Mouse (Mus musculus) intestine, embryonic 14.5 days (tissue): ENCODE measurements around the gene Matk. TPM values are rescaled to one million over a fixed set of nuclear protein-coding genes. Genes with fewer than 3 reads are reported as not detected.
A peak's percentile ranks its signal among the peaks of the same experiment; 100 is the strongest.

Source experiments
- ATAC-seq: fragments of 200-750 bp; cut with Nextera tagmentation; replicated peaks from 2 replicates; pipeline ENCODE4 v1.8.0; 2017; ENCODE audit warnings: low read depth, moderate number of reproducible peaks, moderate TSS enrichment, moderate library complexity; ENCODE audit not compliant: low FRiP score, low TSS enrichment
- DNase-seq: peaks from one replicate; pipeline ENCODE4 v3.0.0-alpha.2; 2018; ENCODE audit warnings: low spot score
- H3K27ac ChIP-seq: fragments of 300-500 bp; sonication (generic); 2 replicates; pipeline ENCODE4 v1.5.1; 2014; ENCODE audit warnings: low read depth, mild to moderate bottlenecking, control low read depth
- H3K27me3 ChIP-seq: fragments of 300-500 bp; sonication (generic); replicated peaks from 2 replicates; pipeline ENCODE4 v1.6.1; 2014; ENCODE audit warnings: low read length, control low read depth; ENCODE audit not compliant: control insufficient read depth, insufficient read depth
- H3K36me3 ChIP-seq: fragments of 300-500 bp; sonication (generic); 2 replicates; pipeline ENCODE4 v1.6.1; 2014; ENCODE audit warnings: low read length, control low read depth; ENCODE audit not compliant: control insufficient read depth, insufficient read depth
- H3K4me1 ChIP-seq: fragments of 300-500 bp; sonication (generic); replicated peaks from 2 replicates; pipeline ENCODE4 v1.6.1; 2014; ENCODE audit warnings: low read length, control low read depth, mixed read lengths; ENCODE audit not compliant: control insufficient read depth, insufficient read depth
- H3K4me2 ChIP-seq: fragments of 300-500 bp; sonication (generic); 2 replicates; pipeline ENCODE4 v1.6.1; 2014; ENCODE audit warnings: low read length
- H3K4me3 ChIP-seq: fragments of 300-500 bp; sonication (generic); 2 replicates; pipeline ENCODE4 v1.5.1; 2014; ENCODE audit warnings: low read depth, low read length, control low read depth, mixed read lengths
- H3K9ac ChIP-seq: fragments of 300-500 bp; sonication (generic); 2 replicates; pipeline ENCODE4 v1.6.1; 2014; ENCODE audit warnings: mild to moderate bottlenecking, low read length
- H3K9me3 ChIP-seq: fragments of 300-500 bp; sonication (generic); 2 replicates; pipeline ENCODE4 v1.6.1; 2016; ENCODE audit warnings: low read length, control low read depth; ENCODE audit not compliant: control insufficient read depth
- WGBS: fragments of 180-500 bp; shearing (Covaris S2); extraction: QIAGEN DNeasy Blood & Tissue Kit; methylation state at CpG from one replicate; pipeline ENCODE4 v1.1.7; 2014; 5-methylcytosine and 5-hydroxymethylcytosine counted together
- polyA plus RNA-seq: library from polyadenylated mRNA; unstranded; fragments of >200 nt; fragmentation: Nextera tagmentation; extraction: Ambion mirVana; gene quantifications from 2 replicates; pipeline ENCODE4 v1.2.1, GENCODE M21; 2014

Matk gene
- polyA plus RNA-seq, 1 experiment from 2014 or later, result 2.5 TPM

DNA sequence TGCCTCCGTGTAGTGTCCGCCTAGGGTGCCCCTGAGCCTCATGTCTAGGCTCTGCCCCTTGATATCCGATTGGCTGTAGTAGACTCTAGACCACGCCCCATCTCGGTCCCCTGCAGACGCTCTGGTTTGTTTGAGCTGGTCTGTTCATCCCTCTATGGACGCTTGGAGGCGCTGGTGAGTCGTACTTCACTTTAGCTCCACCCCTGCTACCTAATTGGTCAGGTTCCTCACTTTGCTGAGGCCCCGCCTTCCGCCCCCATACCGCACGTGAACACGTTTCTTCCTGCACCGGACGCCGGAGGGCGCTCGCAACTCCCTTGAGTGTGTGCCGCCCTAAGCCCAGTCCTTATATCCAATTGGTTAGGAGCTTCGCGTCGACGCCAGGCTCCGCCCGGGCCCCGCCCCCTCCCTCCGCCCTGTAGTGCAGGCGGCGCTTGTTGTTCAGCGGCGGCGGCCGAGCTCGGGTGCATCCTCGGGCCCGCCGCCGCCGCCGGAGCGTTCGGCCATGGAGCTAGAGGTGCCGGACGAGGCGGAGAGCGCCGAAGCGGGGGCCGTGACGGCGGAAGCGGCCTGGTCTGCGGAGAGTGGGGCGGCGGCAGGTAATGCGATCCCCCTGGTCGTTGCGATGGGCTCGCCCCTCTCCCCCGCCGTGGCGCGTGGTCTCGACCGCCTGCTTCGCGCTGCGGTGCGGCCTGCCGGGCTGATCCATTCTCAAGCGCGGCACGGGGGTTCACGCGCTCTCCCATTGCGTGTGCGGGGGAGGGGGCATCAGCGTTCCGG, 40.0 kb downstream of the Matk start, which contains the start of gene Pip5k1c:
Pip5k1c (plus strand) TSS at position 410 of the 780 bp plus-strand sequence.
- Histone ChIP-seq H3K36me3 (no peaks in the 10 kb centered on the region), H3K4me3 (peak within 1 kb of the TSS; percentile 90), H3K9me3 (no peaks in the 10 kb centered on the region), H3K4me1 (peaks cover 27% of the 10 kb centered on the region), H3K9ac (peak within 1 kb of the TSS; percentile 83), H3K27me3 (peaks cover 20% of the 10 kb centered on the region; the same call in 1 of the 2 replicates), H3K4me2 (peak within 1 kb of the TSS; percentile 99), H3K27ac (peak within 1 kb of the TSS; percentile 81)
- ATAC-seq (peak; percentile 90), DNase-seq (peak; percentile 99)
- under 1% methylated on average over 80 of the region's 80 CpGs for WGBS

DNA sequence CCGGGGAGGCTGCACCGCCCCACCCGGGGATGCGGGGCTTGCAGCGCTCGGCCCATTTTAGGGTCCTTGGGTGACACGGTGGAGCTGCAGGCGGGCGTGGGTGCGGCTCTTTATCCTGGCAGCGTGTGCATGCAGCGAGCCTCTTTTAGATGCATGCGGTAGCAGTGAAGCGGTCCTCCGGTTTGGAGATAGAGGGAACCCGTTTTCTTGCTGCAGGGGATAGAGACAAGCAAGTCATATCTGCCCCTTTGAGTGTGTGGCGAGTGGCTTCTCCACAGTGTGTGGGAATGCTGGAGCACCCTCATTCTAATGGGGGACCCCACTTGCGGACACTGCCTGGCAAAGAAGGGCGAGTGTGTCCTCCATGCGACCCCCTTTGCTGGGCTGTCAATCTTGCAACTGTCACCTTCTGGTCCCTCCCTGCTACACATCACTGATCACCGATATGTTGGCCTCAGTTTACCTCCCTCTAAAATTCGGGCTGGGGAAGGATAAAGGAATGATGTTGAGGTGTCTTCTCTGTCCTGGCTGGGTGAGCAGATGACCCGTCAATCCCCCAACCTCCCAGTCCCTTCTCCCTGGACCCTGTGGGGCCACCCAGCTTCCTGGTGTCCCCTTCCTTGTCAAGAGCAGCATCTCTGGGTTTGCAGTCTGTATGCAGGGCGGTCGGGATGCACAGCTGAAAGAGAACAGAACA, 40.7 kb downstream of the Matk start:
- ATAC-seq (no peak), DNase-seq (no peak)
- Histone ChIP-seq H3K27ac (peak overlapping the region; percentile 81), H3K4me2 (peak overlapping the region; percentile 99), H3K36me3 (no peaks in the 10 kb centered on the region), H3K4me1 (peaks cover 30% of the 10 kb centered on the region), H3K9ac (peak overlapping the region; percentile 83), H3K27me3 (peaks cover 20% of the 10 kb centered on the region; the same call in 1 of the 2 replicates), H3K9me3 (no peaks in the 10 kb centered on the region), H3K4me3 (peak overlapping the region; percentile 90)
- WGBS, result 2% methylated on average over 25 of the region's 25 CpGs

DNA sequence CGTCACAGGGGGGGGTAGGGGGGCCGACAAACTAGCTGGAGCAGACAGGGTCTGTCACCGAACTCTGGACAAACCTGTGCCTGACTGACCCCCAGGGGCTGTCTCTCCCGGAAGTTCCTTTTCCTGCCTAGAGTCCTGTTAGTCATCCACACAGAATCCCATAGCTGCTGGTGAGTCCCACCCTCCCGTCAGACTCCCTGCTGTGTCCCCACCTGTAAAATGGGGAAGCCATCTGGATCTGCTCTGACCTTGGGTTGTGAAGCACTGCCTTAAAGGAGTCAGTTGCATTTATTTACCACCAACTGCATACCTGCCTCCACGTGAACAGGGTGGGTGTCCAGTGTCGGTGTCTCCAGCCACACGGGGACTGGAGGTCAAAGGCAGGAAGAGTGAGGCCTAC, 41.7 kb downstream of the Matk start:
- Histone ChIP-seq H3K9ac (peak overlapping the region; percentile 83), H3K4me3 (peak overlapping the region; percentile 90; the same call in 1 of the 2 replicates), H3K4me1 (peaks cover 36% of the 10 kb centered on the region), H3K27me3 (peaks cover 20% of the 10 kb centered on the region; the same call in 1 of the 2 replicates), H3K27ac (no peak overlapping the region), H3K36me3 (no peaks in the 10 kb centered on the region), H3K9me3 (no peaks in the 10 kb centered on the region), H3K4me2 (peak overlapping the region; percentile 99)
- ATAC-seq, result no peak
- WGBS, result 45% methylated on average over 8 of the region's 8 CpGs
- DNase-seq, result no peak

DNA sequence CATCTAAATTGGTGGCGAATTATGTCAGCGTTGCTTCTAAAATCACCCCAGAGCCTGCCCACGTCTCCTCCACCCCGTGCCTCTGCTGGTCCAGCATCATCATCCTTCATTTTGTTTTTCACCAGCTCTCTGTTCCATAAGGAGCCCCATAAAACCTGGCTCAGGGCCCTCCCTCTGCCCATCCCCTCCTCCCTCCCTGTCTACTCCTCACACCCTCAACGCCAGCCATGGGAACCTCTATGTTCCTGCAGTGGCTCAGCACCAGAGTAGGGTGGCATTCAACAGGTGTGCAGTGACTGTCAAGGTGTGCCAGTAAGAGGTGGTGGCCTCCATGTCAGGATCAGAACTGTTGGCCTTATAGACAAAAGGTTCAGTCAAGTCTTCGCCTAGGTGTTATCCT, 42.5 kb downstream of the Matk start:
- H3K27ac ChIP-seq, result no peak overlapping the region
- ATAC-seq (no peak), DNase-seq (no peak)
- no peaks in the 10 kb centered on the region for H3K9me3 ChIP-seq
- no peaks in the 10 kb centered on the region for H3K36me3 ChIP-seq
- H3K4me3 ChIP-seq, result no peak overlapping the region
- no peak overlapping the region for H3K9ac ChIP-seq
- H3K4me1 ChIP-seq, result peaks cover 42% of the 10 kb centered on the region
- 88% methylated on average over 6 of the region's 6 CpGs for WGBS
- no peak overlapping the region for H3K4me2 ChIP-seq
- peaks cover 13% of the 10 kb centered on the region; the same call in 1 of the 2 replicates for H3K27me3 ChIP-seq

DNA sequence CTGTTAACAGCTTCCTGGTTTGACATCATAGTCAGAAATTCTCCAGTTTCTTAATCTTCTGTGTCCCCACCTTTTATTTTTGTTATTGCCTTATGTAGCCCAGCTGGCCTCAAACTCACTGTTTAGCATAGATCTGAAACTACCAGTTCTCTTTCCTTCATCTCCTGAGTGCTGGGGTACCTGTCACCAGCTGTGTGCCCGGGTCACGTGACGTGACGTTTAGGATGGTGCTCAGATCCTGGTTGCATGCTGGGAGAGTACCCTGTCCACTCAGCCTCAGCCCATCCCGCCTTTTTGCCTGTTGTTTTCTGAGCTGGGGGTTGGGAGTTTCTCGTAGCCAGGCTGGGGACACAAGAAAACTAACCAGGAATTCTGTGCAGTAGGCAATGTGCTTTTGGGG, 44.5 kb downstream of the Matk start:
- Histone ChIP-seq H3K27ac (peak overlapping the region; percentile 51; the same call in 1 of the 2 replicates), H3K4me1 (peaks cover 36% of the 10 kb centered on the region)

DNA sequence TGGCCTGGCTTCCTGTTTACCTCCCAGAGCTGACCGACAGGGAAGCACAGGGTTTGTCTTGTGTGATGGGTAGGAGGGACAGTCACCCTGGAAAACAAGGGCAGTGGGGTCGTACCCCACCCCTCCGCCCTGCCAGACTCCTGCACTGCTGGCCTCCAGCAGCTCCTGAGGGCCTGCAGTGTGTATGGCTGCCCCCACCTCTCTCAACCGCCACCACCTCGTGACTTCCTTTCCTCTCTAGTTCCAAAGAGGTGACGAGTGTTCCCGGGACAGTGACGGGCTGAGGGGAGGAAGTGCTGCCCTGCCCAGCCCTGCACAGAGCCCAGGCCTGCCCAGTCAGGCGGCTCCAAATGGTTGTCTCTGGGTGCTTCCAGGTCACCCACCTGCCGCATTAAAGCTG, 45.1 kb downstream of the Matk start:
- H3K4me2 ChIP-seq, result no peak overlapping the region
- H3K9me3 ChIP-seq, result no peaks in the 10 kb centered on the region
- WGBS, result 33% methylated on average over 10 of the region's 10 CpGs
- H3K4me3 ChIP-seq, result no peak overlapping the region
- ATAC-seq (no peak), DNase-seq (no peak)
- peak overlapping the region; percentile 51; the same call in 1 of the 2 replicates for H3K27ac ChIP-seq
- H3K9ac ChIP-seq, result no peak overlapping the region
- H3K36me3 ChIP-seq, result no peaks in the 10 kb centered on the region
- H3K27me3 ChIP-seq, result no peaks in the 10 kb centered on the region
- H3K4me1 ChIP-seq, result peaks cover 41% of the 10 kb centered on the region

More for the DNA sequence above, 44.5 kb downstream of the Matk start:
- Histone ChIP-seq H3K9me3 (no peaks in the 10 kb centered on the region), H3K9ac (no peak overlapping the region), H3K4me2 (no peak overlapping the region), H3K27me3 (no peaks in the 10 kb centered on the region), H3K4me3 (no peak overlapping the region), H3K36me3 (no peaks in the 10 kb centered on the region)
- WGBS, result 74% methylated on average over 6 of the region's 6 CpGs
- DNase-seq (no peak), ATAC-seq (no peak)

DNA sequence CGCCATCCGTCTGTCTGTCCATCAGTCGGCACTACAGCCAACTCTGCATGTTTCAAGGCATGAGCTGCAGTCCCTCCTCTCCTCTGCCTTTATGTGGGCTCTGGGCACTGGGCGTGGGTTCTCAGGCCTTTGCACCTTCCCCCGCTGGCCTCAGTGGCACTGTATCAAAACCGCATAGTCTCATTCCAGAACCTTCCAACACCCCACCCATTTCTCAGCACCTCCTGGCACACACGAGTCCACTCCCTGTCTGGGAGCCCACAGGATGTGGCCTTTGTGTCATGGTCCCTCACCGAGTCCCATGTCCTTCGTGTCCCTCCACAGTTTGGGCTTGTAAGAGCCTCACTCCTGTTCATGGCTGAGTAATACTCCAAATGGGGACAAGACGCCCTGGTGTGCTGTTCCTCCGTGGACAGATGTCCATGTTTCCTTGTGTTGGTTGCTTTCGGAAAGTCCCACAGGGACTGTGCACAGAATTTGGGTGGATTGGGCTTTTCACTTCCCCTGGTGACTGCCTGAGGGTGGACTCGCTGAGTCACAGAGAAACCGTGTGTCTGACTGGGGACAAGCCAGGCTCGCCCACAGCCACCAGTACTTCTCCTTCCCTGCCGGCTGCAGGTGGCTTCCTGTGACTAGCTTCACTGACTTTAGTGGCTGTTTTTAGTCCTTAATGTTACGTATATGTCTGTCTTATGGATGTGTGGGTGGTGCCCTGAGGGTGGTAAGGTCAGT, 45.8 kb downstream of the Matk start:
- Histone ChIP-seq H3K9ac (no peak overlapping the region), H3K4me1 (peaks cover 48% of the 10 kb centered on the region), H3K36me3 (no peaks in the 10 kb centered on the region), H3K4me3 (no peak overlapping the region), H3K27me3 (no peaks in the 10 kb centered on the region), H3K27ac (no peak overlapping the region; the same call in 1 of the 2 replicates), H3K4me2 (no peak overlapping the region), H3K9me3 (no peaks in the 10 kb centered on the region)
- DNase-seq (no peak), ATAC-seq (no peak)
- WGBS, result 91% methylated on average over 17 of the region's 17 CpGs

DNA sequence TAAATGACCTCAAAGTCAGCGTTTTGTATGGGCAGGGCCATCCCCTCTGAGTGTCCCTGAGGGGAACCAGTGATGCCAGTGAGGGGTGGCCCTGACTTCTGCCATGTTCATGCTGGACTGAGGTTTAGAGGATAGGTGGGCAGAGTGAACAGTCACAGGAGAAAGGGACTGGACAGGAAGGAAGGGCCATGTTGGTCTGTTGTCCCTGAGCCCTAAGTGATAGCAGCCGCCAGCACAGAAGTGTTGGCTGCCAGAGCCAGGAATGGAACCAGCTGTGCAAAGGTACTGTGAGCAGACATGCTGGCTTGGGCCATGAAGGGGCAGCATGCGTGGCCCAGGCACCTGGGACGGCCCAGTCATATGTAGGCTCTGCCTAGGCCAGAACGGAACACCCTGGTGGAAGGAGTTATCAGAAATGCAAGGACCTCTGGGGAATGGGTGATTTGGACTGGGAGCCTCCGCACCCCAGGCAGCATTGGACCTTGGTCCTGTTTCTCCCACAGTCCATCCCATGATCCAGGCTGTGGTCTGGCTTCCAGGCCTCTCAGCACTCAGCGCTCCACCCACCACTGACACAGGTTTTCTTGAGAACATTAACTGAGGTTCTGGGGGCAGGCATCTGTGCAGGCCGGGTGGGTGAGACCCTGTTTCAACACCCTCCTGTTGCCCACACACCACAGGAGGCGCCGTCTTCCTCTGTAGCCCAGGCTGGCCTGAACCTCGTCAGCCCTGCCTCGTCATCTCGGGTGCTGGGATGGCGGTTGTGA, 47.0 kb downstream of the Matk start:
- 84% methylated on average over 14 of the region's 14 CpGs for WGBS
- H3K9ac ChIP-seq, result no peak overlapping the region
- H3K4me1 ChIP-seq, result peaks cover 41% of the 10 kb centered on the region
- ATAC-seq, result no peak
- no peaks in the 10 kb centered on the region for H3K27me3 ChIP-seq
- no peaks in the 10 kb centered on the region for H3K9me3 ChIP-seq
- DNase-seq, result no peak
- no peak overlapping the region for H3K4me2 ChIP-seq
- H3K27ac ChIP-seq, result no peak overlapping the region
- H3K36me3 ChIP-seq, result no peaks in the 10 kb centered on the region
- no peak overlapping the region for H3K4me3 ChIP-seq
